Mouse (Mus musculus): ENCODE measurements around the gene 4933406M09Rik. TPM values are rescaled to one million over a fixed set of nuclear protein-coding genes. Genes with fewer than 3 reads are reported as not detected.

Gene 4933406M09Rik
- polyA plus RNA-seq, 1 experiment = not detected

DNA sequence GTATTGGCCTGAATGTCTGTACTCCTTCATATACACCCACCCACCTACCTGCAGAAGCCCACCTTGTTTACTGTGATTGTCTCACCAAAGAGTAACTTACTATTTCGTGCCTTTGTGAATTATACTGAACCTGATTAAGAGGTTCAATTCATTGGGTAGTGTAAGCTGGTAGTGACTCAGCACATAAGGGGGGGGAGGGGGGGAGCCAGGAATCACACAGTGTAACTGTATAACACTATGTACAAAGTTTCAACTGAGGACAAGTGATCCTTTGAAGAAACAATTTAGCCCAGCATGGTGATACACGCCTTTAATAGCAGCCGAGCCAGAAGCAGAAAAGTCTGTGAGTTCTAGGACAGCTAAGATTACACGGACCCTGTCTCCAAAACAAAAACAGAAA lies 47.7 kb downstream of the 4933406M09Rik start:
- H3K4me3 ChIP-seq (ENCODE audit: low read depth, low read length) = no peak overlapping the region
- H3K4me1 ChIP-seq (ENCODE audit: control insufficient read depth, insufficient read depth, insufficient read length, low read length) = no peaks in the 10 kb centered on the region
- H3K36me3 ChIP-seq (ENCODE audit: control insufficient read depth, insufficient read depth, low read length) = peaks cover 39% of the 10 kb centered on the region
- H3K27me3 ChIP-seq (ENCODE audit: control insufficient read depth, insufficient read depth, low read length) = no peaks in the 10 kb centered on the region
- 76% methylated on average over 4 of the region's 4 CpGs for WGBS
- H3K27ac ChIP-seq (ENCODE audit: insufficient read depth, low read depth, low read length) = no peak overlapping the region
- TF ChIP-seq POLR2A (IDR thresholded peaks at IDR 0.05; ENCODE audit: low read depth, low read length) (no peak), CTCF (IDR thresholded peaks at IDR 0.05; ENCODE audit: extremely low read depth, insufficient read length, insufficient replicate concordance, low read depth, low read length) (no peak)

DNA sequence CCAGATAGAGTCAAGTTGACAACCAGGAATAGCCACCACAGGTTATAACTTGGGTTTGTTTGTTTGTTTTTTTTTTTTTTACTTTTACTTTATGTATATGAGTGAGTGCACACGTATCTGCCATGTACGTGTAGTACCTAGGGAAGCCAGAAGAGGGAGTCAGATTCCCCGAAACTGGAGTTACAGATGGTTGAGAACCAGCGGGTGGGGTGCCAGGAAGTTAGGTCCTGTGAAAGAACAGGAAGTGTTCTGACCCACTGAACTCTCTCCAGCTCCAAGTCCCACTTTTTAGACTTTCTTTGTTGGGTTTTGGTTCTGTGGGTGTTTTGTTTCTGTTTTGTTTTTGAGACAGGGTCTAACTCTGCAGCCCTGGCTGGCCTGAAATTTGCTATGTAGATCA lies 49.7 kb downstream of the 4933406M09Rik start:
- no peak overlapping the region for H3K4me3 ChIP-seq (ENCODE audit: low read depth, low read length)
- peaks cover 24% of the 10 kb centered on the region for H3K36me3 ChIP-seq (ENCODE audit: control insufficient read depth, insufficient read depth, low read length)
- no peak for TF ChIP-seq POLR2A (IDR thresholded peaks at IDR 0.05; ENCODE audit: low read depth, low read length)
- peak; percentile 48; the same call in 1 of the 2 replicates for TF ChIP-seq CTCF (IDR thresholded peaks at IDR 0.05; ENCODE audit: extremely low read depth, insufficient read length, insufficient replicate concordance, low read depth, low read length)
- no peak overlapping the region for H3K27ac ChIP-seq (ENCODE audit: insufficient read depth, low read depth, low read length)
- H3K4me1 ChIP-seq (ENCODE audit: control insufficient read depth, insufficient read depth, insufficient read length, low read length) = no peaks in the 10 kb centered on the region
- H3K27me3 ChIP-seq (ENCODE audit: control insufficient read depth, insufficient read depth, low read length) = no peaks in the 10 kb centered on the region
- 43% methylated on average over 4 of the region's 4 CpGs for WGBS

GRCm38 (mm10) chr1:134440437-134440836 lies 54.7 kb downstream of the 4933406M09Rik start:
- Histone ChIP-seq H3K4me1 (ENCODE audit: control insufficient read depth, insufficient read depth, insufficient read length, low read length) (peaks cover 3% of the 10 kb centered on the region; the same call in 1 of the 2 replicates), H3K27me3 (ENCODE audit: control insufficient read depth, insufficient read depth, low read length) (no peaks in the 10 kb centered on the region), H3K36me3 (ENCODE audit: control insufficient read depth, insufficient read depth, low read length) (no peaks in the 10 kb centered on the region), H3K4me3 (ENCODE audit: low read depth, low read length) (no peak overlapping the region), H3K27ac (ENCODE audit: insufficient read depth, low read depth, low read length) (no peak overlapping the region)
- 54% methylated on average over 6 of the region's 6 CpGs for WGBS
- no peak for TF ChIP-seq POLR2A (IDR thresholded peaks at IDR 0.05; ENCODE audit: low read depth, low read length)

Other genes with a start within 250 kb of the 4933406M09Rik start
- gene Chil1, start 203.8 kb upstream of the 4933406M09Rik start, polyA plus RNA-seq (2012; rRNA removed) = 0.46 and 0.88 TPM in 2 replicates
- gene Mybph, start 192.5 kb upstream of the 4933406M09Rik start, polyA plus RNA-seq (2012; rRNA removed) = 0.05 and 0.08 TPM in 2 replicates
- gene Adora1, start 150.5 kb upstream of the 4933406M09Rik start, polyA plus RNA-seq (2012; rRNA removed) = 1.2 and 3.5 TPM in 2 replicates
- not detected in 2 replicates for gene Myog, start 96.0 kb upstream of the 4933406M09Rik start, polyA plus RNA-seq (2012; rRNA removed)
- 5.9 and 8.9 TPM in 2 replicates for gene Ppfia4, start 53.0 kb upstream of the 4933406M09Rik start, polyA plus RNA-seq (2012; rRNA removed)
- 82.6 and 133 TPM in 2 replicates for gene Tmem183a, start 24.0 kb upstream of the 4933406M09Rik start, polyA plus RNA-seq (2012; rRNA removed)
- 11.8 and 17.8 TPM in 2 replicates for gene Cyb5r1, start 19.6 kb downstream of the 4933406M09Rik start, polyA plus RNA-seq (2012; rRNA removed)
- gene Adipor1, start 29.4 kb downstream of the 4933406M09Rik start, polyA plus RNA-seq (2012; rRNA removed) = 59.6 and 97.7 TPM in 2 replicates
- 1.2 and 2.3 TPM in 2 replicates for gene Klhl12, start 69.6 kb downstream of the 4933406M09Rik start, polyA plus RNA-seq (2012; rRNA removed)
- 5.8 and 8.5 TPM in 2 replicates for gene Rabif, start 108.7 kb downstream of the 4933406M09Rik start, polyA plus RNA-seq (2012; rRNA removed)
- gene Mgat4e, start 163.7 kb downstream of the 4933406M09Rik start, polyA plus RNA-seq (2012; rRNA removed) = not detected in 2 replicates
- 3.8 and 10.8 TPM in 2 replicates for gene Kdm5b, start 174.2 kb downstream of the 4933406M09Rik start, polyA plus RNA-seq (2012; rRNA removed)